Mouse (Mus musculus) WW6 (cell line): ENCODE measurements at regions not wholly inside any gene's neighbourhood (a gene's known extent, or its start where the extent isn't known, plus 50 kb on each side); places are given as distances from the start of the nearest gene placed in this dataset.

Source experiments
- DNase-seq: peaks from one replicate; pipeline ENCODE4 v3.0.0-alpha.2; 2013; ENCODE audit warnings: low read depth, low spot score

DNA sequence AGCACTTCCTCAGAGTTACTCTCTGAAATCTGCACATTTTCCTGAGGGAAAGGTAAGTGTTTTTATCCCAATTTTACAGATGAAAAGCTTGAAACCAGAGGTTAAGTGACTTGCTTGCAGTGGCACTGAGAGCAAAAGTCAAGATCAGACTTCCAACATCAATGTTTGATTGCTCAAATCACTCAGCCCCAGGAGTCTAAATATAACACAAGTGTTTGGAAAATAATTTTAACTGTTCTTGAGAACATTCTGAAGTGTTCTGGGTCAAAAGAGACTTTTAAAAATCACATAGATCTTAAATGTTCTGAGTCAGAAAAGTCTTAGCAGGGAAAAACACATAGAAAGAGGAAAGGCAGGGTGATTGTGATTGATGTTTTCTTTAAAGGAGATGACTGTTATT lies 848.6 kb upstream of the Cntnap5a start:
- no peak for DNase-seq

DNA sequence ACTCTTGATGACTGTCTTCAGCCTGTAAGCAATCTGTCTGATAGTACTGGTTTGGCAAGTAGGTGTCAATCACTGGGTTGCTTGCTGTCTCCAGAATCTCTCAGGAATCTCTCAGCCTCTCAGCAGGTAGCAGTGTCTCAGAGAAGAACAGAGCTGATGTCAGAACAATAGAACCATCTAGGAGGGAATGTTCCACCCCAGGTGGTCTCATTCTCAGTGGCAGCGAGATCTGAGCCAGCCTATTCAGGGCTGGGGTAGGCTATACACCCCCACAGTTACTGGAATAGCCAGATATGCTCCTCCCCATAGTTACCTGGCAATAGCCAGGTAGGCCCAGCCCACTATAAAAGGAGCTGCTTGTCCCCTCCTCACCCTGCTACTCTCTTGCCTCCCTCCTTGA lies 834.9 kb upstream of the Cntnap5a start:
- peak; percentile 72 for DNase-seq

DNA sequence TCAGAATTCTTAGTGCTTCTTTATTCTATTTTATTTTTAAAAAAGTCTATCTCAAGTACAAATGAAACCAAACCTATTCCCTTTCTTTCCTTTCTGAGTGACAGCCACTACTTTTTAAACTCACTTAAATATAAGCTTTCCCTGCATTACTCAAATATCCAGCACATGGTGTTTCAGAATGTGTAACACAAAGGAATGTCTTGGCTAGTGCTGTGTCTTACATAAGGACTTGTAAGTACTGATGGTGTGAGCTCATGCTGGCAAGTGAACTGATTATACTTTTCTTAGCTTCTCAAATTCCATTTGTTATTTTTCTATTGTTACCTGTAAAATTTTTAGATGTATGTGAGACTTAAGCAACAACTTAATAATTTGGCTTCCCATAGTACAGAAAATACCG lies 823.6 kb upstream of the Cntnap5a start:
- DNase-seq: no peak

DNA sequence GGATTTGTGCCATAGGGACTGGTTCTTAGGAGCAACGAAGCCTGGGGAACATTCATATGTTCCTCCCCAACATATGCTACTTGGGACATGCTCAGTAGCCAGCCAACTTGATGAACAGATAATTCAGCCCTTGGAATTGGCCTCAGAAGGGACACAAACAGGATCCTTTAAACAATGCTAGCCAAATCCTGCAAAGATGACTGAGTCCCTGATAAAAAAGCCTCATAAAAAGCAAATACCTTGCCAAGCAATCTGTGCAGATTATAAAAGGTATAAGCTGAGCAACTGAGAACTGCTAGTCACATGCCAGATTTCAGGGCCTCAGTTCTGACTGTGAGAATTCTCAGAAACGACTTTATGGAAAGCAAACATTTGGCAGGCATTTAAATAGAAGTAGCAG lies 821.6 kb upstream of the Cntnap5a start:
- no peak for DNase-seq

DNA sequence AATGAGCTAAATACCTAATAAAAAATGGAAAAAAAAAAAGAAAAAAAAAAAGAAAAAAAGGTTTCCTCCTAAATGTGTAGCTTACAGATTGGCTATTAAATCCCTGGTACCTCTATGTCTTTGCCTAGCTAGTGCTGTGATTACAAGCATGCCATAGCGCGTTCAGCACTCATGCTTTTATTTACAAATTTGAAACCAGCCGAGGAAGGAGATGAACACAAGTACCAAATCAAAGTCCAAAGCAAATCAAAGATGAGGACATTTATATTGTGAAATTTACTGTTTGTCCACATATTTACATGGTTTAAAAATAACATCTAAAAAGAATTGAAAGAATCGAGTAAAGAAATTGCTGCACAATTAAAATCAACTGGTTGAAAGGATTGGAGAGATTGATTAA lies 808.8 kb upstream of the Cntnap5a start:
- DNase-seq: no peak
